Comparison of ENCODE assay signal across 19 mouse cellular contexts in genomic region chr12:118635456-118635855, GRCm38 (mm10).
DNase-seq lines count a peak whose midpoint lies in the region; ATAC-seq and TF ChIP-seq lines count a peak whose summit lies in the region.
"Had no signal": no experiment of that assay in that cellular context is flagged by ENCODE, and none has a peak within 500 bp of the region (broad histone marks: within the 10 kb centered on the region; RNA-seq: fewer than 3 reads in every experiment).

No protein-coding gene starts in this region.

- H3K4me3 ChIP-seq in C2C12 (ENCODE audit: insufficient read depth, poor library complexity, severe bottlenecking), result no peak overlapping the region
- no peak overlapping the region for H3K4me3 ChIP-seq in gastrocnemius, adult 2 months
- no peak overlapping the region for H3K4me3 ChIP-seq in midbrain, embryonic 11.5 days (ENCODE audit: low read depth, low read length)
- H3K4me3 ChIP-seq: embryonic facial prominence, embryonic 10.5 days; embryonic facial prominence, embryonic 12.5 days; forebrain, embryonic 13.5 days; forebrain, embryonic 15.5 days had no signal

- H3K36me3 ChIP-seq in C2C12 (ENCODE audit: control insufficient read depth, insufficient read depth), result no peaks in the 10 kb centered on the region
- H3K36me3 ChIP-seq in midbrain, embryonic 11.5 days (ENCODE audit: control insufficient read depth, insufficient read depth, low read length), result no peaks in the 10 kb centered on the region
- H3K36me3 ChIP-seq: embryonic facial prominence, embryonic 10.5 days; embryonic facial prominence, embryonic 12.5 days; forebrain, embryonic 15.5 days had no signal

- no peaks in the 10 kb centered on the region for H3K79me2 ChIP-seq in C2C12 (ENCODE audit: control insufficient read depth, insufficient read depth)

- no peak overlapping the region for H3K4me2 ChIP-seq in midbrain, embryonic 11.5 days
- H3K4me2 ChIP-seq: embryonic facial prominence, embryonic 12.5 days; forebrain, embryonic 13.5 days; forebrain, embryonic 15.5 days had no signal

- DNase-seq in 3134 (ENCODE audit: extremely low read depth, insufficient read length, low spot score) (peak; percentile 44), NIH3T3 (ENCODE audit: low read depth) (peak; percentile 55)
- no peak for DNase-seq in gastrocnemius, adult 2 months
- no peak for DNase-seq in midbrain, embryonic 11.5 days (ENCODE audit: low spot score, missing footprints)
- DNase-seq: adrenal gland, adult 2 months; adrenal gland, postnatal 10 days; adrenal gland, postnatal 25 days; B cell, adult 2 months; cerebellum, adult 11 months; cerebellum, adult 2 months; cerebellum, adult 9-10 months; cerebellum, postnatal 10 days; cerebellum, postnatal 25 days; forebrain, postnatal 0 days had no signal

- no peaks in the 10 kb centered on the region; the same call in 1 of the 2 replicates for H3K4me1 ChIP-seq in midbrain, embryonic 11.5 days (ENCODE audit: control insufficient read depth, insufficient read depth, low read length)
- H3K4me1 ChIP-seq: embryonic facial prominence, embryonic 10.5 days; embryonic facial prominence, embryonic 12.5 days; forebrain, embryonic 13.5 days; forebrain, embryonic 15.5 days had no signal

- no peak overlapping the region for H3K27ac ChIP-seq in gastrocnemius, adult 2 months
- H3K27ac ChIP-seq in midbrain, embryonic 11.5 days (ENCODE audit: low read depth, low read length), result no peak overlapping the region
- H3K27ac ChIP-seq: embryonic facial prominence, embryonic 10.5 days; embryonic facial prominence, embryonic 12.5 days; forebrain, embryonic 13.5 days; forebrain, embryonic 15.5 days had no signal

- TF ChIP-seq CTCF in C2C12 (IDR thresholded peaks at IDR 0.05; ENCODE audit: control insufficient read depth, insufficient read depth, insufficient read length), result no peak
- TF ChIP-seq CTCF in gastrocnemius, adult 2 months (IDR thresholded peaks at IDR 0.05), result no peak

- ATAC-seq in midbrain, embryonic 11.5 days (ENCODE audit: low FRiP score), result no peak
- ATAC-seq: forebrain, embryonic 13.5 days; forebrain, embryonic 15.5 days; forebrain, postnatal 0 days had no signal

- intact Hi-C loops in gastrocnemius, adult 2 months (cut with DNase I), result no loop called here

- H3ac ChIP-seq in C2C12 (ENCODE audit: control insufficient read depth, insufficient read length, low read depth), result no peak overlapping the region

- no peaks in the 10 kb centered on the region for H3K79me3 ChIP-seq in C2C12 (ENCODE audit: low read depth)

- H3K27me3 ChIP-seq in C2C12 (ENCODE audit: control insufficient read depth, insufficient read depth, insufficient read length), result no peaks in the 10 kb centered on the region
- no peaks in the 10 kb centered on the region; the same call in 1 of the 2 replicates for H3K27me3 ChIP-seq in midbrain, embryonic 11.5 days (ENCODE audit: control insufficient read depth, insufficient read depth, low read length)
- H3K27me3 ChIP-seq: embryonic facial prominence, embryonic 12.5 days; forebrain, embryonic 15.5 days had no signal

- H3K9me3 ChIP-seq in midbrain, embryonic 11.5 days (ENCODE audit: control insufficient read depth, low read length), result no peaks in the 10 kb centered on the region
- H3K9me3 ChIP-seq: embryonic facial prominence, embryonic 10.5 days; embryonic facial prominence, embryonic 12.5 days; forebrain, embryonic 15.5 days had no signal

- H3K9ac ChIP-seq in midbrain, embryonic 11.5 days (ENCODE audit: low read length), result no peak overlapping the region
- H3K9ac ChIP-seq: embryonic facial prominence, embryonic 12.5 days; forebrain, embryonic 13.5 days; forebrain, embryonic 15.5 days; forebrain, postnatal 0 days had no signal

- WGBS in midbrain, embryonic 11.5 days, result 45% methylated on average over 1 of the region's 1 CpGs

TF ChIP-seq in C2C12, 6 proteins besides CTCF, POLR2A, EP300 and RAD21:
- TF ChIP-seq CEBPB (IDR thresholded peaks at IDR 0.05; ENCODE audit: low read depth) (peak; percentile 24), FOSL1 (IDR thresholded peaks at IDR 0.05; ENCODE audit: insufficient read depth, low read length, poor library complexity, severe bottlenecking) (no peak)

Comparison
In these comparisons a context has a peak if more than half of its experiments do, and no peak if none do; other contexts are left out.
1. DNase-seq: peak in 3134 (single experiment) and NIH3T3 (single experiment); none in gastrocnemius, adult 2 months (single experiment) and midbrain, embryonic 11.5 days (single experiment).